Mouse (Mus musculus) heart, embryonic 16.5 days (tissue): ENCODE results near the gene 2010111I01Rik. TPM values are rescaled to one million over a fixed set of nuclear protein-coding genes. Genes with fewer than 3 reads are reported as not detected.
"Not testable (repeated sequence)": the region's sequence is repeated elsewhere in the genome, so short reads cannot be mapped to it uniquely, and the experiment has no call there.

Experiments
- ATAC-seq: fragments of 200-750 bp; cut with Nextera tagmentation; replicated peaks from 2 replicates; pipeline ENCODE4 v1.8.0; 2017; ENCODE audit warnings: moderate number of reproducible peaks; ENCODE audit not compliant: insufficient read depth, low FRiP score; ENCODE audit errors: extremely low read depth
- H3K27ac ChIP-seq: fragments of 300-500 bp; sonication (generic); 2 replicates; pipeline ENCODE4 v1.5.1; 2014; ENCODE audit warnings: mild to moderate bottlenecking, low read length, control low read depth, moderate library complexity
- H3K27me3 ChIP-seq: fragments of 300-500 bp; sonication (generic); 2 replicates; pipeline ENCODE4 v1.6.1; 2014; ENCODE audit warnings: low read length, mixed read lengths; ENCODE audit not compliant: control insufficient read depth, insufficient read depth
- H3K36me3 ChIP-seq: fragments of 300-500 bp; sonication (generic); 2 replicates; pipeline ENCODE4 v1.6.1; 2014; ENCODE audit not compliant: control insufficient read depth, insufficient read depth
- H3K4me1 ChIP-seq: fragments of 300-500 bp; sonication (generic); 2 replicates; pipeline ENCODE4 v1.6.1; 2014; ENCODE audit warnings: low read length, mixed read lengths; ENCODE audit not compliant: control insufficient read depth, insufficient read depth
- H3K4me2 ChIP-seq: fragments of 300-500 bp; sonication (generic); 2 replicates; pipeline ENCODE4 v1.6.1; 2014; ENCODE audit warnings: low read depth, mild to moderate bottlenecking, control low read depth, low read length
- H3K4me3 ChIP-seq: fragments of 300-500 bp; sonication (generic); 2 replicates; pipeline ENCODE4 v1.5.1; 2014; ENCODE audit warnings: mild to moderate bottlenecking, control low read depth, low read length
- H3K9ac ChIP-seq: fragments of 300-500 bp; sonication (generic); 2 replicates; pipeline ENCODE4 v1.6.1; 2014; ENCODE audit warnings: low read length, control low read depth
- H3K9me3 ChIP-seq: fragments of 300-500 bp; sonication (generic); replicated peaks from 2 replicates; pipeline ENCODE4 v1.6.1; 2016; ENCODE audit warnings: low read length; ENCODE audit not compliant: control insufficient read depth
- WGBS: fragments of 180-500 bp; shearing (Covaris S2); extraction: QIAGEN DNeasy Blood & Tissue Kit; methylation state at CpG from one replicate; pipeline ENCODE4 v1.1.7; 2014; 5-methylcytosine and 5-hydroxymethylcytosine counted together
- polyA plus RNA-seq: library from polyadenylated mRNA; unstranded; fragments of >200 nt; fragmentation: Nextera tagmentation; extraction: Ambion mirVana; gene quantifications from 2 replicates; pipeline ENCODE4 v1.2.1, GENCODE M21; 2015

Gene 2010111I01Rik
- polyA plus RNA-seq, 1 experiment from 2014 or later: 71.1 TPM

DNA sequence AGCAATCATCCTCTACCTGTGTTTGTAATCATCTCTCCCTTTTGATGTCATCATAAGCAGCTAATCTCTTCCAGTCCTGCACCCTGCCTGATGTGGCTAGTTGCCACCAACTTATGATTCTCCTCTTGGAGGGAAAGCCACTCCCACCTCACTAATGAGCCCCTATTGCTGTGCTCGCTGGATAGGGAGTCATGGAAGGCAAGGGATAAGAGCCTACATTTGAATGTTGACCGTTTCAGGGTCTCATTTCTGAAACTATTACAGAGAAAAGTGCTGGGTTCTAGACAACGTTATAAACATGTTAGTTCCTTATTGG lies 109.9 kb downstream of the 2010111I01Rik start:
- Histone ChIP-seq H3K9ac (no peak overlapping the region), H3K36me3 (no peaks in the 10 kb centered on the region), H3K9me3 (no peaks in the 10 kb centered on the region), H3K27ac (no peak overlapping the region), H3K4me2 (no peak overlapping the region), H3K4me3 (no peak overlapping the region), H3K27me3 (no peaks in the 10 kb centered on the region), H3K4me1 (peaks cover 9% of the 10 kb centered on the region)
- ATAC-seq: 0 out of 2 replicates have a peak, but pooled peaks have one; percentile 28
- WGBS: 69% methylated on average over 3 of the region's 3 CpGs

DNA sequence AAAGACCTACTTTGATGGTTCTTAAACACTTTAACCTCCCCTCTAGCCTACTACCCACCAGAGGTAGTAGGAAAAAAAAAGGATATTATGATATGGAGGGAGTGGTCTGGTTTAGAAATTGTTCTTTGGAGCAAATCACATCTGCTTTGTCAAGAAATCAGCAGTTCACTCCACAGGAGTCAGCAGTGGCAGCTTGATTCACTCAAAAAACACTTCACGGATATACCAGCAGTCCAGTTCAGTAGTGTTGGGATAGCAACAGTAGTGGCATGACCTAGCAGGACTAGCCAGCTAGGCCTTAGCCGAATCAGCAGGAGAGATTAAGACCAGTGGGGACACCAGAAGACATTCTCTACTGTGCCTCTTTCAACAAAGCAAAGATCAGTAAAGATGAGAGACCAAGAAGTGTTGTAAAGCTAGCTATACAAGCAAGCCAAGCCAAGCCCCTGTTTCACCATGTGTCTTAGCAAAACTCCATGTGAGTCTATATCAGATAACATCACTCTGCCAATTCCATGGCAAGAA lies 110.7 kb downstream of the 2010111I01Rik start:
- H3K9ac ChIP-seq: no peak overlapping the region
- H3K9me3 ChIP-seq: no peaks in the 10 kb centered on the region
- H3K4me1 ChIP-seq: peaks cover 9% of the 10 kb centered on the region
- no peak overlapping the region for H3K4me2 ChIP-seq
- WGBS: 75% methylated on average over 2 of the region's 2 CpGs
- no peaks in the 10 kb centered on the region for H3K27me3 ChIP-seq
- no peaks in the 10 kb centered on the region for H3K36me3 ChIP-seq
- H3K27ac ChIP-seq: no peak overlapping the region
- no peak for ATAC-seq
- H3K4me3 ChIP-seq: no peak overlapping the region

DNA sequence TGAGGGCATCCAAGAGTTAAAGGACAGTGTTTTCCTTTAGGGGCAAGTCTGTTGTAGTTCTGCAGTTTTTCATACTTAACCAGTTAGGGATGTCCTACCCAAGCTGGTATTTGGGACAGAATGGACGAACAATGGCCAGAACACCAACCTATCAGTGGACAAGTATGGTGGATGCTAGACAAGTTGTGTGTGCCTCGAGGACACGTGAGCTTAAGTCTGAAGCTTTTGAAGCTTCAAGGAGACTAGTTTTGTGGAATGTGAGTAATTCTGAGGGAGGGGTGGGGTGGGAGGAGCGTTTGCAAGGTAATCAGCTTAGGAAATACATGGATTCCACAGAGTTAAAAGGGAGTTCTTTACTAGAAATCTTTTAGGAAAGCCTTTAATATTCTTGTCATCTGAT lies 115.5 kb downstream of the 2010111I01Rik start:
- ATAC-seq: no peak
- 41% methylated on average over 4 of the region's 4 CpGs for WGBS
- H3K4me3 ChIP-seq: no peak overlapping the region
- no peaks in the 10 kb centered on the region for H3K4me1 ChIP-seq
- no peak overlapping the region for H3K27ac ChIP-seq
- no peaks in the 10 kb centered on the region for H3K36me3 ChIP-seq
- H3K27me3 ChIP-seq: no peaks in the 10 kb centered on the region
- no peaks in the 10 kb centered on the region for H3K9me3 ChIP-seq
- no peak overlapping the region for H3K4me2 ChIP-seq
- no peak overlapping the region for H3K9ac ChIP-seq

GRCm38 (mm10) chr13:63080823-63081222 lies 116.1 kb downstream of the 2010111I01Rik start:
- Histone ChIP-seq H3K4me1 (no peaks in the 10 kb centered on the region), H3K36me3 (no peaks in the 10 kb centered on the region), H3K9ac (no peak overlapping the region), H3K9me3 (no peaks in the 10 kb centered on the region), H3K27ac (no peak overlapping the region), H3K4me3 (no peak overlapping the region), H3K4me2 (no peak overlapping the region), H3K27me3 (no peaks in the 10 kb centered on the region)
- WGBS: 84% methylated on average over 2 of the region's 2 CpGs
- ATAC-seq: no peak

DNA sequence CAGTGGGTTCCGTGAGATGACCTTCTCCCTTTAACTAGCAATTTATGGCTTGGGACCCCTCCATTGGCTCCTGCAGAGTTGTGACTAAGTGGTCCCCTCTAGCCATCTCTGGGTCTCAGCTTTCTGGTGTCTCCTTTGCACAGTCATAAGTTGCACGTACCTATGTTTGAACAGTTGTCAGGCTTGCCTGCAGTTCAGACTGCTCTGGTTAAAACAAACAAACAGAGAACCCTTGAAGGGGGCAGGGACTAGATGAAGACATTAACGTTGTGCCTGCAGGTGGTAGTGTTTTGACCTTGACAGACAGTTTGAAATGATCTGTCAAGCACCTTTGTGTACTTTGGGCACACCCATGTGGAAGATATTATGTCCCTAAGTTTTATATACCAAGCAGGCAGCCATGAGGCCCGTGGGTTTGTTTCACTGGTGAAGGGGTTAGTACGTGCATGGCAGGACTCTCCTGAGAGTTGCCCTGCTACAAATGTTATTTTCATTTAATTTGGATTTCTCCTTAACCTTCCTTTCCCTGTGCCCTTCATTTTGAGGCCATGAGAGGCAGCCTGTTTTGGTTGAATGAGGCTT lies 118.0 kb downstream of the 2010111I01Rik start:
- WGBS: 69% methylated on average over 5 of the region's 5 CpGs
- H3K4me1 ChIP-seq: no peaks in the 10 kb centered on the region
- H3K4me2 ChIP-seq: no peak overlapping the region
- H3K9me3 ChIP-seq: no peaks in the 10 kb centered on the region
- no peaks in the 10 kb centered on the region for H3K36me3 ChIP-seq
- no peaks in the 10 kb centered on the region for H3K27me3 ChIP-seq
- H3K4me3 ChIP-seq: no peak overlapping the region
- no peak for ATAC-seq
- H3K27ac ChIP-seq: no peak overlapping the region
- H3K9ac ChIP-seq: no peak overlapping the region

GRCm38 (mm10) chr13:63083139-63083538 lies 118.4 kb downstream of the 2010111I01Rik start:
- not testable (repeated sequence) for H3K9me3 ChIP-seq, H3K4me2 ChIP-seq, H3K9ac ChIP-seq, H3K27me3 ChIP-seq, H3K36me3 ChIP-seq, ATAC-seq, H3K4me1 ChIP-seq, H3K27ac ChIP-seq, H3K4me3 ChIP-seq
- WGBS: 81% methylated on average over 7 of the region's 7 CpGs

DNA sequence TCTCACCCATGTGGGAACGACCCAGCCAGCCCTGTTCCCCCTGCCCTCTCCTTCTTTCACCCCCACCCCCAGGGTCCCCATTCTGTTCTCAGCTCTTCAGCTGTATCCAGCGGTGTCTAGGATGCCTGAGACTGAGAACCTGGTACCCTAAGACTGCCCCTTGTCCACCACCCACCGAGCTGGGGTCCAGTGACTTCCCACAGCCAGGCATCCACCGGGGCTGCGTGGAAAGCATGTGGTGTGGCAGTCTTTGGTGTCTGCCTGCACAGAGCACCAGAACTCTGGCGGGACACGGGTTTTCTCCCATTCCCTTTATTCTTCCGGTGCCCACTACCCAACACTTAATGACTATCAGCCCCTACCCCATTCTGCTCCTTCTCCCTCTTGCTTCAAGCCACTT lies 119.0 kb downstream of the 2010111I01Rik start:
- H3K9ac ChIP-seq: no peak overlapping the region

DNA sequence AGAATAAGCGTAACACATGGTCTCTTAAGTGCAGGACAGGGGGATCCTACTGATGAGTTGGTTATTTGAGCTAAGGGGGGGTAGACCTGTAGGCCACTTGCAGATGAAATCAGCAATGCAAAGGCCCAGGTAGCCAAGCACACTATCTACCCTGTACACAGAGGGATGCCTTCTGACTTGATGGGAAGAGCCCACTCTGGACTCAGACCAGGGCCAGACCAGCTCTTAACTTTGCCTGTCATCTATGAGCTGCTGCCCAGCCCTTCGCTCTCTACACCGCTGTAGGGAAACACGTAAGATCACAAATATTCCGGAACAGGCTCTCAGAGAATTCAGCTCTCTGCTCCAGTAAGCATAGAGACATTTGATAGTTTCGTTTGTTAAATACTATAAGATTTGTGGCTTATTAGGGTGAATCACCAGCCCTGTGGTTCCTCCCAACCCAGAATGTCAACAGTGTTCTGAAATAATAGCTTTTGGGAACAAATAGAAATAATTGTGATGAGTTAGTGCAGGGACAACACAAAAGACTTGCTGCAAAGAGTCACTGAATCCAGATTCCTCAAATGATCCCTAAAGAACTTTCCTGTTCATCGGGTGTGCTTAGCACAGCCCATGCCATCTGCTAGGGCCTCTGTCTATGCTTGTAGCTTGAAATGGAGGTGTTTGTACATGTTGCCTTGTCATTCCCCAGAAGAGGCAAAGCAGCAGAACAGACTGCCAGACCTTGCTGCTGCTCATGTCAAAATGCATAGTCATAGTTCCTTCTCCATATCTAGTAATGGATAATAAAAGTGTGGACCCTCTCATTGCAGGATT lies 123.4 kb downstream of the 2010111I01Rik start:
- Histone ChIP-seq H3K36me3 (no peaks in the 10 kb centered on the region), H3K27ac (no peak overlapping the region), H3K27me3 (no peaks in the 10 kb centered on the region), H3K9ac (no peak overlapping the region), H3K4me3 (no peak overlapping the region), H3K4me1 (0 out of 2 replicates have a peak, but pooled peaks cover 3% of the 10 kb centered on the region), H3K4me2 (no peak overlapping the region), H3K9me3 (no peaks in the 10 kb centered on the region)
- ATAC-seq: no peak
- WGBS: 88% methylated on average over 7 of the region's 7 CpGs

More for the DNA sequence above, 119.0 kb downstream of the 2010111I01Rik start:
- Histone ChIP-seq H3K9me3 (no peaks in the 10 kb centered on the region), H3K27me3 (no peaks in the 10 kb centered on the region), H3K4me1 (no peaks in the 10 kb centered on the region), H3K36me3 (no peaks in the 10 kb centered on the region), H3K27ac (no peak overlapping the region), H3K4me3 (no peak overlapping the region), H3K4me2 (no peak overlapping the region)
- WGBS: 77% methylated on average over 8 of the region's 8 CpGs
- no peak for ATAC-seq

DNA sequence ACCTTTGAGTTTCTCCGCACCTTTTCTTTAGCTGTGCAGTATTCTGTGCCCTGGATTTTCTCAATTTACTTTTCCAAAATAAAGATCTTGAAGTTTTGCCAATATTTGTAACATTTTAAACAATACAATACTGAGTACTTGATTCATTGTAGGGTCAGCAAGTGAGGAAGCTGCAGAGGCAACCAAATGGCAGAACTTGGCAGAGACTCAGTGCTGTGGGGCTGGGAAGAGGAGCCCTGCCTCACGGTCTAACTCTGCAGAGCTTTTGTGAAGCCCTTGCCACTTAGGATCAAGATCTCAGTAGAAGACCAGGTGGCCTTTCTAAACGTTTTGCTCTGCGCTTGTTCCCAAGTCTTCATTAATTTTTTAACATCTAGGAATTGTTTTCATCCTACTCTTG lies 124.8 kb downstream of the 2010111I01Rik start:
- H3K27ac ChIP-seq: no peak overlapping the region
- no peaks in the 10 kb centered on the region for H3K36me3 ChIP-seq
- ATAC-seq: no peak
- WGBS: 65% methylated on average over 4 of the region's 4 CpGs
- no peak overlapping the region for H3K9ac ChIP-seq
- peaks cover 9% of the 10 kb centered on the region for H3K4me1 ChIP-seq
- H3K4me3 ChIP-seq: no peak overlapping the region
- no peak overlapping the region for H3K4me2 ChIP-seq
- H3K27me3 ChIP-seq: no peaks in the 10 kb centered on the region
- H3K9me3 ChIP-seq: no peaks in the 10 kb centered on the region
